Mouse (Mus musculus) Patski (cell line): ENCODE results near the gene Cnot8. TPM values are rescaled to one million over a fixed set of nuclear protein-coding genes. Genes with fewer than 3 reads are reported as not detected.
"Not testable (repeated sequence)": the region's sequence is repeated elsewhere in the genome, so short reads cannot be mapped to it uniquely, and the experiment has no call there.

Experiments
- ATAC-seq: fragments of 100-300 bp; one replicate; pipeline ENCODE4 v1.8.0; 2021
- CTCF ChIA-PET: fragments of 350-600 bp; sonication (Branson Sonifier 250); formaldehyde crosslinking; loops from one replicate; lab custom pipeline; 2022; ENCODE audit warnings: inconsistent platforms; lab: Charles Lee
- POLR2A ChIA-PET: fragments of 350-600 bp; sonication (Branson Sonifier 250); formaldehyde crosslinking; loops from one replicate; lab custom pipeline; 2022; ENCODE audit warnings: antibody characterized with exemption, inconsistent platforms; lab: Charles Lee
- DNase-seq: peaks from one replicate; pipeline ENCODE4 v3.0.0-alpha.2; 2011; ENCODE audit warnings: low read depth, low spot score
- H3K27me3 ChIP-seq: fragments of 371-371 bp; one replicate; pipeline ENCODE4 v1.5.1; 2021
- CTCF ChIP-seq: fragments of 100-300 bp; IDR thresholded peaks from one replicate; pipeline ENCODE4 v1.5.1; 2021
- in situ Hi-C: fragments of 300-500 bp; cut with MboI; formaldehyde crosslinking; loops from 3 replicates; pipeline ENCODE4 v1.11.1; 2018; ENCODE audit warnings: low pct_unique_long_range_greater_than_20kb, mixed read lengths
- polyA plus RNA-seq: library from polyadenylated mRNA; unstranded; gene quantifications from one replicate; pipeline ENCODE4 v1.2.3, GENCODE M21; 2021

Gene Cnot8
- polyA plus RNA-seq, 1 experiment from 2014 or later: 61.6 TPM

GRCm38 (mm10) chr11:58093021-58093528, 10.9 kb upstream of the Cnot8 start, which contains the start of gene Gm12248:
Gene Gm12248, minus strand, starts transcription at chr11:58093134.
- CTCF ChIA-PET: no interaction called here
- H3K27me3 ChIP-seq: no peaks in the 10 kb centered on the region
- POLR2A ChIA-PET: no interaction called here
- DNase-seq (no peak), ATAC-seq (no peak)
- no peak for TF ChIP-seq CTCF
- in situ Hi-C loops: no loop called here

GRCm38 (mm10) chr11:58094766-58095165, 9.2 kb upstream of the Cnot8 start:
- CTCF ChIA-PET: interaction anchor here (1.1 to 1.3 kb wide), 2 partner anchors 10 to 34 kb away, joined by 3 read pairs; no protein-coding TSS in a partner anchor
- in situ Hi-C loops: no loop called here
- ATAC-seq: no peak
- POLR2A ChIA-PET: no interaction called here
- no peaks in the 10 kb centered on the region for H3K27me3 ChIP-seq
- DNase-seq: no peak
- TF ChIP-seq CTCF: no peak

- no peak for TF ChIP-seq CTCF
- in situ Hi-C loops: no loop called here
- CTCF ChIA-PET: interaction anchor here (1.3 kb wide), 1 partner anchor 18 kb away, joined by 4 read pairs; no protein-coding TSS in a partner anchor
- POLR2A ChIA-PET: interaction anchor here (1.2 kb wide), 1 partner anchor 81 kb away, joined by 3 read pairs; no protein-coding TSS in a partner anchor
- DNase-seq (no peak), ATAC-seq (no peak)
- no peaks in the 10 kb centered on the region for H3K27me3 ChIP-seq
These were observed 8.4 kb upstream of the Cnot8 start for GRCm38 (mm10) chr11:58095561-58095960.

GRCm38 (mm10) chr11:58096160-58096559, 7.8 kb upstream of the Cnot8 start:
- DNase-seq: no peak
- ATAC-seq: no peak
- no peaks in the 10 kb centered on the region for H3K27me3 ChIP-seq
- ChIA-PET CTCF (interaction anchor here (1.3 kb wide), 1 partner anchor 18 kb away, joined by 4 read pairs; no protein-coding TSS in a partner anchor), POLR2A (interaction anchor here (1.2 kb wide), 1 partner anchor 81 kb away, joined by 3 read pairs; no protein-coding TSS in a partner anchor)
- in situ Hi-C loops: no loop called here
- no peak for TF ChIP-seq CTCF

GRCm38 (mm10) chr11:58096821-58097620, 6.9 kb upstream of the Cnot8 start:
- ATAC-seq (no peak), DNase-seq (no peak)
- in situ Hi-C loops: no loop called here
- no peak for TF ChIP-seq CTCF
- POLR2A ChIA-PET: no interaction called here
- H3K27me3 ChIP-seq: no peaks in the 10 kb centered on the region
- CTCF ChIA-PET: no interaction called here

GRCm38 (mm10) chr11:58097621-58098365, 6.2 kb upstream of the Cnot8 start:
- DNase-seq (no peak), ATAC-seq (no peak)
- no peaks in the 10 kb centered on the region for H3K27me3 ChIP-seq
- ChIA-PET POLR2A (no interaction called here), CTCF (no interaction called here)
- TF ChIP-seq CTCF: no peak
- in situ Hi-C loops: no loop called here

GRCm38 (mm10) chr11:58098366-58098720, 5.6 kb upstream of the Cnot8 start:
- POLR2A ChIA-PET, in situ Hi-C loops, H3K27me3 ChIP-seq, DNase-seq, ATAC-seq, CTCF ChIA-PET: not testable (repeated sequence)

- DNase-seq: no peak
- no peak for TF ChIP-seq CTCF
- no peak for ATAC-seq
- CTCF ChIA-PET: no interaction called here
- H3K27me3 ChIP-seq: no peaks in the 10 kb centered on the region
- in situ Hi-C loops: loop anchor here (5.0 kb wide), 1 partner anchor 88 kb away; no protein-coding TSS in a partner anchor
- POLR2A ChIA-PET: no interaction called here
These were observed 3.9 kb upstream of the Cnot8 start for GRCm38 (mm10) chr11:58100006-58100405.

GRCm38 (mm10) chr11:58101194-58101720, 2.7 kb upstream of the Cnot8 start:
- ChIA-PET CTCF (no interaction called here), POLR2A (no interaction called here)
- in situ Hi-C loops: loop anchor here (5.0 kb wide), 1 partner anchor 89 kb away; no protein-coding TSS in a partner anchor
- no peak for TF ChIP-seq CTCF
- no peak for DNase-seq
- no peaks in the 10 kb centered on the region for H3K27me3 ChIP-seq
- ATAC-seq: no peak

GRCm38 (mm10) chr11:58102146-58102545, 1.8 kb upstream of the Cnot8 start:
- ChIA-PET POLR2A (no interaction called here), CTCF (no interaction called here)
- H3K27me3 ChIP-seq: no peaks in the 10 kb centered on the region
- no peak for DNase-seq
- no peak for ATAC-seq
- no peak for TF ChIP-seq CTCF
- in situ Hi-C loops: loop anchor here (5.0 kb wide), 1 partner anchor 90 kb away; no protein-coding TSS in a partner anchor
